Mouse (Mus musculus) erythroblast, adult 5-6 weeks (primary cell): Measurements from ENCODE around the gene Cd180. TPM values are rescaled to one million over a fixed set of nuclear protein-coding genes. Genes with fewer than 3 reads are reported as not detected.

Experiments used
- ATAC-seq: replicated peaks from 2 replicates; pipeline ENCODE4 v1.8.0; 2016; ENCODE audit warnings: moderate number of reproducible peaks, mild to moderate bottlenecking, moderate TSS enrichment, inconsistent platforms; ENCODE audit not compliant: poor library complexity, low FRiP score, severe bottlenecking
- total RNA-seq, 2 experiments: library from RNA; stranded (forward) in 1 of 2; stranded (reverse) in 1 of 2; fragments of 150-400 nt in 1 of 2; fragments of 200-764, 138-1000 nt in 1 of 2; gene quantifications; 2 replicates each; pipeline versions ENCODE4 v1.2.3 to v1.2.4; 2015 to 2017; ENCODE audit warnings: low replicate concordance in 2 of 2

Cd180 gene
- total RNA-seq, 2 experiments from 2014 or later: 17.4 to 24.0 TPM

GRCm38 (mm10) chr13:102768512-102768911 is 75.2 kb downstream of the Cd180 start:
- no peak for ATAC-seq

GRCm38 (mm10) chr13:102770194-102770593 is 76.8 kb downstream of the Cd180 start:
- no peak for ATAC-seq

GRCm38 (mm10) chr13:102773169-102773568 is 79.8 kb downstream of the Cd180 start:
- ATAC-seq: no peak

GRCm38 (mm10) chr13:102774786-102775201 is 81.4 kb downstream of the Cd180 start:
- no peak for ATAC-seq

- no peak for ATAC-seq
Measured at GRCm38 (mm10) chr13:102775506-102775905, 82.1 kb downstream of the Cd180 start.

- ATAC-seq: no peak
Measured at GRCm38 (mm10) chr13:102778859-102779258, 85.5 kb downstream of the Cd180 start.

- ATAC-seq: no peak
Measured at GRCm38 (mm10) chr13:102779275-102779674, 85.9 kb downstream of the Cd180 start.

- no peak for ATAC-seq
Measured at GRCm38 (mm10) chr13:102783531-102784310, 90.4 kb downstream of the Cd180 start.

GRCm38 (mm10) chr13:102786666-102787230 is 93.4 kb downstream of the Cd180 start:
- no peak for ATAC-seq
